Mouse (Mus musculus): ENCODE data around the gene Ets2. TPM values are rescaled to one million over a fixed set of nuclear protein-coding genes. Genes with fewer than 3 reads are reported as not detected.

Ets2 gene
- 10 to 100 TPM; 64.8 to 73.7 TPM for total RNA-seq (2021)
- long read RNA-seq, experiment 1, partial matches to known transcripts = 2 of 8 reads
- long read RNA-seq, experiment 1, other reads (novel, unspliced or antisense) = 0 of 8 reads
- long read RNA-seq, experiment 2, transcript Ets2-205 (1 exons, 3,312 nt) = minor isoform, 9 of 106 reads
- long read RNA-seq, experiment 2, transcript Ets2-201 (10 exons, 3,890 nt) = major isoform, 85 of 106 reads
- long read RNA-seq, experiment 2, partial matches to known transcripts = 8 of 106 reads
- long read RNA-seq, experiment 2, other reads (novel, unspliced or antisense) = 3 of 106 reads

DNA sequence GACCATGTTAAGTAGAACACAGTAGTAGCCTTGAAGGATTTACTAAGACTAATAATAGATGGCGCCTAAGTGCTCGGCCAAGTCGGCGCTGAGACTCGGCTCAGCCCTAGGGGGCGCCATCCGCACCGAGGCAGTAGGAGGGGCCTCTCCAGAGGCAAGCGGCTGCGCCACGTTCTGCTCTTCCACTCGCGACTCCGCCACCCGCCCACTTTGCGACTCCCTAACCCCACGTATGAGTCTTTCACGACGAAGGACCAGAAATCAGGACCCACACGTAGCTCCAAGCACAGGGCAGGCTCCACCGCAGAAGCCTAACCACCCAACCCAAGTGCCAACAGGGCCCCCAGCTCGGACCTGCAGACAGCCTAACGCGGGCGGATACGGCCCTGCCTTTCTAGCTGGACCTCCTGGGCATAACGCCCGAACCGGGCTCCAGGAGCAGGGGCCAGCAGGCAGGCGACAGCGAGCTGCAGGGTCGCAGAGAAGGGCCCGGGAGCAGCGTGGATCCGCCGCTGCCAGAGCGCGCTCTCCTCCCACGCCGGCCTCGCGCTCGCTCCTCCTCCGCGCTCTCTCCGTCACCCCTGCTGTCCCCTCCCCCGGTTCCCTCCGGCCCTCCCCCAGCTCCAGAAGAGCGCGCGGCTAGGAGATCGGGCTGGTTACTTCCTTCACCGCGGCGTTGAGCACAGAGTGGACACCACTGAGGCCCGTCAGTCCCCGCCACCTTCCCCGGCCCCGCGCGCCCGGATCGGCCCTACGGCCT lies at the start of gene Ets2:
Ets2 (plus strand) TSS at position 274 of the 760 bp plus-strand sequence.
- peak; percentile 72 to 80 for DNase-seq (ENCODE audit: low spot score in 2 of 2)

- no peak for DNase-seq (ENCODE audit: low spot score in 2 of 2)
Observed at GRCm38 (mm10) chr16:95654204-95654611, 47.7 kb upstream of the Ets2 start.

DNA sequence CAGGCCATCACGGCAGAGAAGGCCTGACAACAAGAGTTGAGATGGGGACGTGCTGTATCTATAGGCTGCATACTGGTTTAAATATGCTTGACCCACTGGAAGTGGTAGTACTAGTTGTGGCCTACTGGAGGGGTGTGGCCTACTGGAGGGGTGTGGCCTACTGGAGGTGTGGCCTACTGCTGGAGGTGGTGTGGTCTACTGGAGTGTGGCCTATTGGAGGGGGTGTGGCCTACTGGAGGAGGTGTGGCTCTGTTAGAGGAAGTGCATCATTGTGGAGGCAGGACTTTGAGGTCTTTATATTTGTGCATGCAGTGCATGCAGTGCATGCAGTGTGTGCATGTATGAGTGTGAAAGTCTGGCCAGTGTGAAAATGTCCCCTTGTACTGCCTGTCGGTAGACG lies 45.3 kb upstream of the Ets2 start:
- no peak for DNase-seq (ENCODE audit: low spot score in 2 of 2)

DNA sequence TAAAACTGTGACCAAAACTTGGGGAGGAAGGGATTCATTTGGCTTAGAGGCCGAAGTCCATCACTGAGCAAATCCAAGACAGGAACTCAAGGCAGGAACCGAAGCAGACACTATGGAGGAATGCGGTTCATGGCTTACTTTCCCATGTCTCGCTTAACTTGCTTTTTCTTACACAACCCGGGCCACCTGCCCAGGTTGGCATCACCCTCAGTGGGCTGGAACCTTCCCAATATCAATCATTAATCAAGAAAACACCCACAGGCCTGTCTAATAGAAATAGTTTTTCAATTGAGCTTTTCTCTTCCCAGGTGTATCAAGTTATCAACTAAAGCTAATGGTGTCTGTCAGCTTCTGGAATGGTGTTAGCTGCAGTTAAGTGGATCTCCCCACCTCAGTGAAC lies 44.7 kb upstream of the Ets2 start:
- DNase-seq (ENCODE audit: low spot score in 2 of 2) = no peak

DNA sequence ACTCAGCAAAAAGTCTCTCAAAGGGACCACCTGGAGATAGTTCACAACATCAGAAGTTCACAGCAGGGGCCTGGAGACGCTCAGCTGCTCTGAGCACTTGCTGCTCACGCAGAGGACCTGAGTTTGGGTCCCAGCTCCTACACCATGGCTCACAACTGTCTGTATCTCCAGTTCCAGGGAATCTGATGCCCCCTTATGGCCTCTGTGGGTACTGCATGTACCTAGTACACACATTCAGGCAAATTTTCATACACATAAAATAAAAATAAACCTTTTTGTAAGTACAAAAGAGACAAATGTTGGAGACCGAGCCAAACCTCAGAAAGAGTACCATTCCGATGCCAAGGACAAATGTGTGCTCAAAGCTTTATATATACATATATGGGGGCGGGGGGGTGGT lies 44.1 kb upstream of the Ets2 start:
- DNase-seq (ENCODE audit: low spot score in 2 of 2) = no peak

DNA sequence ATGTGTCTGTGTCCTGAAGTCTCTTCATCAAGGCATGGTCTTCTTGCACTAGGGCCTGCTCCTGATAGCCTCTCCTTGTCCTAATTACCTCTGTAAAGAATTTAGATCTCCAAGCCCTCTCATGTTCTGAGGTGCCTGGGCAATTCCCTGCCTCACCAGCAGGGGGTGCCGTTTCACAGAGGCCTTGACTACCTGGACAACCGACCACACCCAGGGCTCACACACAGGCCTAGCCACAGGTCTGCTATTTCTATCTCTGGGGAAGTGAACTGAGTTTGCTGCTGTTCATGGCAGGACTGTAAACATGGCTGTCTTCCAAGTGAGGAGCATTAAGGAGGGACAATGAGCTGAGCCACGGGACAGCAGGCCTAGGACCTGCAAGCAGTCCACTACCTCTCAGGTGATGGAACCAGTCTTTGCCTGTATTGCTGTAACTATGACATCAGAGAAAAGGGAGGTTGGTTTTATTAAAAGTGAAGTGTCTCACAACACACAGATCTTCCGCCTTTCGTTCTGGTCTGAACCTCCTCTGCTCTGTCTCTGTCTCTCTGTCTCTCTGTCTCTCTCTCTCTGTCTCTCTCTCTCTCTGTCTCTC lies 42.9 kb upstream of the Ets2 start:
- peak; percentile 15 to 39 for DNase-seq (ENCODE audit: low spot score in 2 of 2)

DNA sequence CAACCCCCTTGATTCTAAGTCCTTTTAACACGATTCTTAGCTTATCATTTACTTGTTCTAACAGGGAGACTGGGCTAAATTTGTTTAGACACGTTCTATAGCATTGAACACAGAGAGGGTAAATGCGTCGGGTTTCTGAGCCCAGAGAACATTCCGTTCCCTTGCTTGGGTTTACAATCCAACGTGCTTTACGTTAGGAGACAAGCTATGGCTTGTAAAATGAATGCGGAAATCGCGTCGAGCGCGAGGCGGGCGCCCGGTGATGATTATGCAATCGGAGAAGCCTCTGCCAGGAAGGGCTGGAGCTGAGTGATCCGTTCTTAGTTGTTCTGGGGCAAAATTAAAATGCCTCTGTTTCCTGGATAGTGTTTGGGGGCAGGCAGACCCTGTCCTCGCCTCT lies 42.4 kb upstream of the Ets2 start:
- no peak for DNase-seq (ENCODE audit: low spot score in 2 of 2)

DNA sequence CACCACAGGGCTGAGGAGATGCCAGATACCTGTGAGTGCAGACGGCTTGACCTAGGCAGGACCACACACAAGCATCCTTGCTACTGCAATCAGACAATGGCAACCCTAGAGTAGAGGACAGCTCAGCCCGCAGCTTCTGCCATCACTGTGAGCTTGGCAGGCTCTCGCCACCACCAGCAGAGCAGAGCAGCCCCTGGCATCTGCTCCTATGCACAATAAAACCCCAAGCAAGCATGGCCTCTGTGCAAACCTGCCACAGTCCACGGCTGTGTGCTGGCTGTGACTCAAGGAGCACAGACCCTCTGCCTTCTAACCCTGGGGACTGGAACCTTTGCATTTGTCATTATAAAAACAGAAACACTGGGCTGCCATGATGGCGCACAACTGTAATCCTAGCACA lies 41.0 kb upstream of the Ets2 start:
- DNase-seq (ENCODE audit: low spot score in 2 of 2) = no peak

DNA sequence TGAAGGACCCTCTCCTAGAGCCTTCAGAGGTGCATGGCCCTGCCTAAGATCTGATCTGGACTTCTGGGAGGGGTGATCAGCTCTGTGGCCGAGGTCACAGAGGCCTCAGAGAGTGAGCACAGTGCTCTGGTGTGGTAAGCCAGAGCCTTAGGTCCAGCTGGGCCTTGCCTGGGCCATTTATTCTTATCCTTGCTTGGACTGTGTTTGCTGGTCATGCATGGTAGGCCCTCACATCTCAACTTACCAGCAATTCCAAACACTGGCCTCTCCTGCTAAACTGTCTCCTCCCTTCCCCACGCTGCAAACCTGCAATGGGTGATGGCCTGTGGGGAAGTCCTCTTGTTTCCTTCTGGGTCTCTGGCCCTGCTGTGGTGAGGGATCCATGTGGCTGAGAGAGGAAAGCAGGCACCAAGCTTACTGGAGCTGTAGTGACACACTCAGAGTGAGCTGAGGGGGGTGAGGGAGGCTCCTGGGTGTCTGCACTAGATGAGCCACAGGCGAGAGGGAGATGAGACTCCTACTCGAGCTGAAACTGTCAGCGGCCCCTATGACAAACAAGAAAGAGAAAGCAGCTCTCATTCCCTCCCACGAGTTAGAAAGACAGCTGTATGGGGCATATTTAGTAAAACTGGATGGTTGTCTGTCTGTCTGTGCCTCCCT lies 36.3 kb upstream of the Ets2 start:
- no peak for DNase-seq (ENCODE audit: low spot score in 2 of 2)

DNA sequence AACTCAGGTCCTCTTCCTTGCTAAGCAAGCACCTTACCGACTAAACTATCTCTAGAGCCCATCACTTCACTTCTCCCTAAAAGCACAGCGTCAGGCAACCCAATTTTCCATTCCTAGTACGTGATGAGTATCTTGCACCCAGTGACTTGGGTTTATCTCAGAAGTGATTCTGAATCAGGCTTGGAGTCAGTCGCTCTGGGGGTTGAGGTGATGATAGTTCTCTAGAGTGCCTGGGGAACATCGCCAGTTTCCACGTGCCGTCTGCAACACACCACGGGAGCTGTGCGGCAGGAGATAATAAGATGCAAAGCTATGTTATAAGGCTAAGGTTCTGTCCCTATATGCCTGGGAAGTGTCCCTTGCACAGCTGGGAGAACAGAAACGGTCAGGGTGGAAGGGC lies 35.6 kb upstream of the Ets2 start:
- DNase-seq (ENCODE audit: low spot score in 2 of 2) = no peak

GRCm38 (mm10) chr16:95667395-95668150 lies 34.3 kb upstream of the Ets2 start:
- no peak for DNase-seq (ENCODE audit: low spot score in 2 of 2)

GRCm38 (mm10) chr16:95668151-95668993 lies 33.5 kb upstream of the Ets2 start:
- no peak for DNase-seq (ENCODE audit: low spot score in 2 of 2)

- DNase-seq (ENCODE audit: low spot score in 2 of 2) = no peak
Observed at GRCm38 (mm10) chr16:95674452-95674921, 27.4 kb upstream of the Ets2 start.

GRCm38 (mm10) chr16:95675212-95675611 lies 26.7 kb upstream of the Ets2 start:
- no peak for DNase-seq (ENCODE audit: low spot score in 2 of 2)

DNA sequence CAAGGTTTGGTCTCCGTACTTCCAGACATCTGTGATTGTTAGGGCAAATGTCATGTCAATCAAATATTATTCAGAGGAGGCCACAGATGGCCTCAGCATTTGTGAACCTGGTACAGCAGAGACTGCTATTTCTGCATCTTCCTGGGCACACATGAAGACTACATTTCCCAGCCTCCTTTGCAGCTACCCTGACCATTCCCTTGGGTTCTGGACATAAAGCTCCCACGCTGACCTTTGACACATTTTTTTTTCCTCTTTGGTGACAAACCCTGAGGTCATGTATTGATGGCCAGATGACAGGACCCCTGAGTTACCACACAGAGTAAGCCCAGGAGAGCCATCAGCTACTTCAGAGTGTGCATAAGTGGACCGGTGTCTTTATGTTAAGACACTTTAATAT lies 25.2 kb upstream of the Ets2 start:
- no peak for DNase-seq (ENCODE audit: low spot score in 2 of 2)

DNA sequence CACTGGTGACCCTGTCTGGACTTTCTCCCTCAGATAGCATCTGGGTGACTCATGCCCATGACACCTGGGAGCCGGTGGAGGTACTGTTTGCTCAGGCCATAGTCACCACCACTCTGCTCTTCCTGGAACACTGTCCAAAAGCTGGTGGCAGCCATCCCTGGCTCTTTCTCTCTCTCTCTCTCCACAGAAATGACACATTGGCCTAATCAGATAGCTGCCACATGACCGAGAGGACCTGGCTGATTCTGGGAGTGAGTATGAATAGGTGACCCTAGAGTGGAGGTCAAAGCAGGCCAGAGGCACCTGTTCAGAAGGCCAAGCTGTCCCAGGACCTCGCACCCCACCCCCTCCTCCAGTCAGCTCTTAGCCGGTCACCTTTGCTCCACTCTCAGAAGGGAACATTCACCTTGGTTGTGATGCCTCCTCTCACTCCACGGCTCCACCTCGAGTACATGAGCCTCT lies 19.4 kb upstream of the Ets2 start:
- DNase-seq (ENCODE audit: low spot score in 2 of 2) = no peak

- DNase-seq (ENCODE audit: low spot score in 2 of 2) = no peak
Observed at GRCm38 (mm10) chr16:95685807-95686206, 16.1 kb upstream of the Ets2 start.

DNA sequence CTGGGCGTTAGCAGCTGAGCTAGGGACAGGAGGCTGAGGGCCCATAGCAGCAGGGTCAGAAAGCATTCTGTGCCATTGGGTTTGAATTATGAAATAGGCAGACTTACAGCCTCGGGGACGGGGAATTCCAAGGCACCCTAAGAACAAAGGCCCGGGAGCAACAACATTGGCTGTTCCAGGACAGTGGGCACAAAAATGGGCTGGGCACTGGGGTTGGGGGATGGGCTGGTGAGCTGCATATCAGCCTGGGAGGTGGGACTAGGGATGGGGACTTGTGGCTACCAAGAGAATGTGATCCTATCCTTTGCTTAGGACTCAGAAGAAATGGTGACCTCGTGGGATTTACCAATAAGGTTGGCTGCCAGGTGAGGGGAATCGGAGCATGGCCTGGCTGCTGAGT lies 15.6 kb upstream of the Ets2 start:
- no peak for DNase-seq (ENCODE audit: low spot score in 2 of 2)

GRCm38 (mm10) chr16:95686901-95687300 lies 15.0 kb upstream of the Ets2 start:
- DNase-seq (ENCODE audit: low spot score in 2 of 2) = no peak

DNA sequence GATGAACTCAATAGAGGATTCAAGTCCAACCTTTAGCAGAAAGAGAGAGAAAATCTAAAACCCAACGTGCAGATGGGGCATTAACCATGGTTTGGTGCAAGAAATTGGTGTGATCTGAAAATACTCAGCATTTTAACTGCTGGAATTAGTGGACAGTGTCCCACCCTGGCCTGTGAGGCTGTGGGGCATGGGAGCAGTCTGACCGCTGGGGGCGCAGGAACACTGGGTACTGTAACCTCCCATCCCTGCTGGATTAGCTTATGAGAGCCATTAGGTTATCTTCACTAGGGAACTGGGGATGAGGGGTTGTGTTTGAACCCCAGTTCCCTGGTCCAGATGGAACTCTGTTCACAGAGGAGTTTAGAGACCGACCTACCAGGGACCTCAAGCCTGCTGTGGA lies 13.9 kb upstream of the Ets2 start:
- no peak for DNase-seq (ENCODE audit: low spot score in 2 of 2)

Data from adrenal gland, postnatal 4 days (tissue).